Mouse (Mus musculus) thymus, postnatal 36 days (tissue): ENCODE measurements around the gene Plscr3.

Experiments used
- DNase-seq, 2 experiments: peaks; one replicate each; pipeline ENCODE4 v3.0.0; 2022; ENCODE audit warnings: mixed read lengths in 2 of 2

Gene Plscr3

GRCm38 (mm10) chr11:69846198-69846680, at the start of gene Plscr3:
Gene Plscr3, plus strand, starts transcription at chr11:69846376.
- DNase-seq = peak; percentile 94 to 96

GRCm38 (mm10) chr11:69797924-69798323, 48.3 kb upstream of the Plscr3 start:
- DNase-seq = no peak

DNA sequence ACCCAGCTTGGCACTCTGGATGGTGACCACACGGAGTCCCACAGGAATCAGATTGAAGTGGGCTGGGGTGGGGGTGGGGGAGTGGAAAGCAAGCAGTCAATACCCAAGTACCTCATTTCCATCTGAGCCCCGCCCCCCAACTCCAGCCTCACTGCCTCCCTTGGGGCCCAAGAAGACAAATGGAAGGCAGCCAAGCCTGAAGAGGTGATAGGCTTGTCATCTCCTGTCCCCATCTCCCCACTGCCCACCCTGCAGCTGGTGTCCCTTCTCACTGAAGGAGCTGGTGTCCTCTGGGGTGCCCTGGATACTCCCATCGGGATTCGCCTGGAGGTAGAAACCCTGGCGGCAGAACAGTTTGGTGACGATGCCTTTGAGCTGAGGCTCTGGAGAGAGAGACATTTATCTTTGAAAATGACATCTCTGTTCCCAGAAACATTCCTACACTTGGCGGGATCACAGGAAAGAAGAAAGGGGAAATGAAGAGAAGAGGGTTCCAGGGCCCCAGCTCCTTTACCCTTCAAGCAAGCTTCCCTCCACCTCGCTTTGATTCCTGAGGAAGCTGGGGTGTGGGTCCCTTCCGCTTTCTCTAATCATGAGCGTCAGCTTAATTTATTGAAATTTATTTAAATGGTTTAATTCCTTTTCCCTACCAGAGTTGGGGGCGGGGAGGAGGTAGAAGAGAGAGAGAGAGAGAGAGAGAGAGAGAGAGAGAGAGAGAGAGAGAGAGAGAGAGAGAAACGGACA, 46.6 kb upstream of the Plscr3 start:
- no peak for DNase-seq

DNA sequence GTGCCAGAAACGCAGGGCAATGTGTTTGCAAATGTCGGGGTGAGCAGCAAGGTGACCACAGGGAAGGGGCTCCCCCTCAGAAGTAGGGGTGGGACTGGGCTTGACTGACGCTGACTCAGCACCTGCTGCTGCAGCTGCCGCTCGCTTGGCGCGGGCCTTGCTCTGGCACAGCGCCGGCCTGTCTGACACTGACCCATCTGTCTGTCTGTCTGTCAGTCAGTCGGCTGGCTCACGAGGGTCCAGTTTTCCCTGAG, 46.1 kb upstream of the Plscr3 start:
- no peak for DNase-seq

DNA sequence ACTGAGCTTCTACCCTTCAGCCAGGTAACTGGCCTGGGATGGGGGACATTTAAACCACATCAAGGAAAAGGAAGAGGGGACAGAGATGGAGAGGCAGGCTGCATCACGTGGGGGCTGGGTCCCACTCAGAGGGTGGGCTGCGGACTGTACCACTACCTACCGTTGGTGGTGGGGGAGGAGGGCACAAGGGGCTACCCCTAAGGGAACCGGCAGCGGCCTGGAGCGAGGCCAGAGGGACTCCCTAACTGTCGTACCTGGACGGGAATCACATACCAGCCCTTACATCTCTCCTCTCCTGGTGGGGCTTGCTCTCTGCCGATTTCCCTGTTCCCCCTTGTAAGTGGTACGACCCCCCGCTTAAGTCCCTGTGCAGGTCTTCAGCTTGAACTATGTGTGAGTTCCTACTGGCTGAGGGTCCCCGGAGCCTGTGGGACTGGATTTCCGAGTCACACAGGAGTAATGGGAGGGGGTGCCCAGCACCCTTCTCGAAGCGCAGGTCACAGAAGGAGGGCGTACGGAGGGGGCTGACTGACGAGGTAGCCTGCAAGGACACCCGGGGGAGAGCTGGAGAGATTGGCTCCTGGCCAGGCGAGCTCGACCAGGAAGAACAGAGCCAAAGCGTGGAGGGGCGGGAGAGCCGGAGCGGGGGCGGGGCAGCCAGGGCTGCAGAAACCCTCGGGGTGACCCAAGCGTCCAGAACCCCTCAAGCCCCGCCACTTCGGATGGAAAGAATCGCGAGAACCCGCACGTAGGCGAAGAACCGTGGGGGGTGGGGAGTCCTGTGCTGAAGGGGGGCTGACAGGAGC, 45.6 kb upstream of the Plscr3 start:
- DNase-seq = no peak

DNA sequence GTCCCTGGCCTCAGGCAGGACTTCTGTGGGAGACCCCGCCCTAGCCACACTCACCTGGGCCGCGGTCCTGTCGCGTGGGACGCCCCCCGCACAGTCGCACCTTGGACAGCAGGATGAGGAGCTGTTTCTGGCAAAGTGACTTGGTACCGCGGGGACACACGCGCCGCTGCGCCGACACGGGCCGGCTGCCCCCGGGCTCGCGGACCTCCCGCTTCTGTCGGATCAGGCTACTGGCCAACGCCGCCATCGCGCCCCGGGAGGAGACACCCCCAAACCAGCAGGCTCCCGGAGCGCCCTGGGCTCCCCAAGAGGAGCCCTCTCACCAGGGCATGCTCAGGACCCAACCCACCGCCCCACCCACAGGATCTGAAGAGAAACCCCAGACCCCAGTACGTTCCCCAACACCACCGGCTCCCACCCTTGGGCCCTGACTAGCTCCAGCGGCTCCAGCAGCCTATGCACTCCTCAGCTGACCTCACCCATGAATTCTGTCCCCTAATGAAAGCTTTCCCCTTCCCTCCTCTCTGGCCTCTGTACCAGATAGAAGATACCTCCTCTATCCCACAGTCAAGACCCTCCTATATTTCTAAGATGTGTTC, 44.7 kb upstream of the Plscr3 start, which contains the start of gene Fgf11:
TSS of gene Fgf11 (minus strand) at position 479 of the 599 bp plus-strand sequence.
- DNase-seq = no peak

DNA sequence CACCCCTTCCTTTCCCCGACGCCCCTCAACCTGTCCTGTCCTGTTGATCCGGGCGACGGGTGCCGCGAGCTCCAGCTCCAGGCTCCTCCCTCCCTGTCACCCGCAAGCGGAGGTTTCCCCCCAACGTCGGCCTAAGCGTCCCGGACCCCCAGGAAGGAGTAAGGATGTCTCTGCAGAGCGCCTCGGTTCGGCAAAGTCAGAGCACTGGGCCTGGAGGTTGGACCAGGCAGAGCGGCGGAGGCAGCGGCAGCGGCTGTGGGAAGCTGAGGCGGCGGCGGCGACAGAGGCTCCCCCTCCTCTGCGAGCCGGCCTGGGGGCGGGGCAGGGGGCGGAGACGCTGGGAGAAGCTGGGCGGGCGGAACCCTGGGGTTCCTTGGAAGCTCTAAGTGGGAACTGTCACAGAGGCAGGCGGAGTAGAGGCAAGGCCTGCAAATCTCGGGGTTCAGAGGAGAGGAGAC, 43.5 kb upstream of the Plscr3 start:
- peak; percentile 81 to 83 for DNase-seq

DNA sequence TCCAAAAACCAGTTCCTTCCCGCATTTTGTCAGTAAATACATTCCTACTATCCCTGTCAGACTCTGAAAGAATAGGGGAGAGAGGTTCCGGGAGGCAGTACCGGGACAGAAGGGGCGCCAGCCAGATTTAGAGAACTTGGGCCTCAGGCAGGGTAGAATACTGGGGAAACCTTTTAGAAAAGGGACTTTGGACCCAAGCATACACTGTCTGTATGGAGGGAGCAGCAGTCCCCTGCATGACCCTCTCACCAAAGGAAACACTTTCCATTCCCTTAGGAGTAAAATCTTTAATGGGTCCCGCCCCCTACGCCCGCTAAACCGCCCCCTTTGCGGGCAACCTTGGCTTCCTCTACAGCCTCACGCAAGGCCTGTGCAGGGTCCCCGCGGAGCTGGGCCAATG, 42.8 kb upstream of the Plscr3 start:
- DNase-seq = no peak

DNA sequence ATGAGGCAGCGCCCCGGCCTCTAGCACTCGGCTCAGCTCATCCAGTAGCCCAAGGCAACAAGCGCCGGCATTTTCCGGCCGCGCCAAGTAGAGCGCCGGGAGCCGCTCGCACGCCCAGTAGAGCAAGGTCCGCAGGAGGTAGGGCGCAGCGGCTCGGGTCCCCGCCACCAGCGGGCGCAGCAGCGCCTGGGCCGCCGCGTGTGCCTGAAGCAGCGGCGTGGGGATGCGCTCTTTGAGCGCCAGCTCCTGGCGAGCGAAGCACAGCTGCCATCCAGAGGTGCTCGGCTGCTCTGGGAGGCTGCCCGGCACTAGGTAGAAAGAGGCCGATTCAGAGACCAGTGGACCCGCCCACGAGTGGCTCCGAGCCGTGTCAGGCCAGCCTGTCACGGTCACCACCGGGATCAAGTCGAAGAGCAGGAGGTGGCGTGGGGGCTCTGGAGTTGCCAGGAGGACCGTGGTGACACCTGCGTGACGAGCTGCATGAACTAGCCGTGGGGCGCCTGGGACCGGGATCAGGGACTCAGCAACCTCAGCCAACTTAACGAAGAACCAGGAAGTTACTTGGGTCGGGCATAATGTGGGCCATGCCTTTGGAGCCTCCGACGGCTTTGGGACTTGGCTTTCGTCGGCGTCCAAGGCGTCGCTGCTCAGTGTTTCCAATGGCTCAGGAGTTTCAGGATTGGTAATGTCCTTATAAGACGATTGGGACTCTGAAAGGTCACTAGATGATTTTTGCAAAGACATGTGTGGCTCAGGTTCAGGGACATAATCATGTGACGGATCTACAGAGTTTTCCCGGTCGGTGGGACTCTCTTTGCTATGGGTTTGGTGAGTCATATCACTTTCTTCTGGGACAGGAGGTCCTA, 42.2 kb upstream of the Plscr3 start:
- peak; percentile 80 to 84 for DNase-seq

DNA sequence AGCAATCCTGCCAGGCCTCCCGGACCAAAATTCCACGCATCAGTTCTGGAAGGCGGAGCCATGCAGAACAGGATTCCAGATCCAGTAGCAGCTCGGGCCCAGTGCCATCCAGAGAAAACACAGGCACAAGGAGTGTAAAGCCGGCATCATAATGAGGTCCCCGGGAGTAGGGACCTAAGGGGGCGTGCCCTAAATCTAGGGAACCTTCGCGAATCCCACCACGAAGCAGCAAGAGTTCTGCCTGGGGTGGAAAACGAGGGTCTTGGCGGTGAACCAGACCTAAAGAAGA, 41.6 kb upstream of the Plscr3 start:
- no peak for DNase-seq

- DNase-seq = no peak
Observed at GRCm38 (mm10) chr11:69804972-69805909, 40.9 kb upstream of the Plscr3 start, which contains the start of gene Tmem102. Gene Tmem102, minus strand, starts transcription at chr11:69805624.

GRCm38 (mm10) chr11:69806378-69806777, 39.8 kb upstream of the Plscr3 start:
- no peak for DNase-seq

- DNase-seq = no peak
Observed at GRCm38 (mm10) chr11:69807641-69808040, 38.5 kb upstream of the Plscr3 start.

DNA sequence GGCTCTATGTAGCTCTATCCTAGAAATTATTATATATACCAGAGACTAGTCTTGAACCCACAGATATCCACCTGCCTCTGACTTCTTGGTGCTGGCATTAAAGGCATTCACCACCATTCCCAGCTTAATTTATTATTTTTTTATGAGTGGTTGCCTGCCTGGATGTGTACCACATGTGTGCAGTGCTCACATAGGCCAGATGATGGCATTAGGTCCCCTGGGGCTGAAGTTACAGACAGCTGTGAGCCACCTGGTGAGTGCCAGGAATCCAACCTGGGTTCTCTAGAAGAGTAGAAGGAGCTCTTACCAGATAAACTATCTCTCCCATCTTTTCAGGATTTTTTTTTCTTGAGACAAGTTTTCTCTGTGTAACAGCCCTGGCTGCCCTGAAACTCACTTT, 35.9 kb upstream of the Plscr3 start:
- no peak for DNase-seq

DNA sequence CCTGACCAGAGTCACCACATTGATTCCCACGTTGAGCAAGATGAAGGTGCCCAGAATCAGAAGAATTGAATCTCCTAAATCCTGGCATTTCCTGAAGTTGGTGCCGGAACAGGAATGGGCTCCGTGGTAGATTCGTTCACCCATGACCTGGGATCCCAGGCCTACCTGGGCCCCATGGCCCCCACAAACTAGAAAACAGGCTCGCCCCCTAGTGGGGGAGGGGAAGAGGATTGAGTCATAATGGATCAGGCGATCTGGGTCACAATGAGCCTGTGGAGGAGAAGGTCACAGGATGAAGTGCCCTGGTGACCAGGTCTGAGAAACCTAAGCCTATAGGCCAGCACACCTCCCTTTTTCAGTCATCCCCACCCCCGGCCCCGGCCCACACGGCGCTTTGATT, 31.0 kb upstream of the Plscr3 start, which contains the start of gene Gm39566:
TSS of gene Gm39566 (minus strand) at position 144 of the 400 bp plus-strand sequence.
- DNase-seq = no peak

DNA sequence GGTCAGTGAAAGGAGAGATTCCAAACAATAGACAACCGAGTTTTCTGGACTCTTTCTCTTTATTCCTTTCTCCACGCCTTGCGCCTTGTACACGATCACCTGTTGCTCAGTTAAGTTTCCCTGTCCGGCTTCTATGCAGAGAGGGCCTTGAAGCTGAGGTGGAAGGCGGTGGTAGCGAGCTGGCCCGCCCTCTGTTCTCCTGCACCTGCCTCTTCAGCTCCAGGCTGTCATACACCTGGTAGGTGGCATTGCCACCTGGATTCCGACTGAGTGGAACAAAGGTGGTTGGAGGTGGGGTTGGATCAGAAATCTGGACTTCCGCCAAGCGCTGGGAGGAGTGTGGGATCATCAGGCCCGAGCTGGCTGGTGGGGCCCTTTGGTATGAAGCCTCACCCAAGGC, 29.7 kb upstream of the Plscr3 start:
- no peak for DNase-seq

DNA sequence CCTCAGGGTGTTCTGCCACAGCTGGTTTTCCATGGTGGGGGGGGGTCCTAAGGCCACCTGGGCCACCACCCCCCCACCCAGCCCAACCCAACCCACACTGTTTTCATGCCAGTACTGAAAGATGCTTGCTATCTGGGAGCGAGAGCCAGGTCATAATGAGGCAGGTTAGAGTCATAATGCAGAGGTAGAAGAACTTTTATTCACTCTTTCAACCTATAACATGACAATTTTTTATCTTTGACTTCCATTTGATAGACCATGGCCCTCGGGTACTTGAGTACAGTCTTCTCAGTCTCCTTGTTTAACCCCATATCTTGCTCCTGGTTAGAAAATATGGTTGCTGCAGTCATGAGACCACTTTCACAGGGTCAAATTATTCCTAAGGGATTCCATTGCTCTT, 27.8 kb upstream of the Plscr3 start, which contains the start of gene Spem2:
TSS of gene Spem2 (minus strand) at position 101 of the 400 bp plus-strand sequence.
- DNase-seq = no peak

- no peak for DNase-seq
Observed at GRCm38 (mm10) chr11:69818871-69819270, 27.3 kb upstream of the Plscr3 start.

- DNase-seq = no peak
Observed at GRCm38 (mm10) chr11:69822080-69822479, 24.1 kb upstream of the Plscr3 start, which contains the start of gene Spem1. Gene Spem1, minus strand, starts transcription at chr11:69822180.

- no peak for DNase-seq
Observed at GRCm38 (mm10) chr11:69823456-69823855, 22.7 kb upstream of the Plscr3 start.

DNA sequence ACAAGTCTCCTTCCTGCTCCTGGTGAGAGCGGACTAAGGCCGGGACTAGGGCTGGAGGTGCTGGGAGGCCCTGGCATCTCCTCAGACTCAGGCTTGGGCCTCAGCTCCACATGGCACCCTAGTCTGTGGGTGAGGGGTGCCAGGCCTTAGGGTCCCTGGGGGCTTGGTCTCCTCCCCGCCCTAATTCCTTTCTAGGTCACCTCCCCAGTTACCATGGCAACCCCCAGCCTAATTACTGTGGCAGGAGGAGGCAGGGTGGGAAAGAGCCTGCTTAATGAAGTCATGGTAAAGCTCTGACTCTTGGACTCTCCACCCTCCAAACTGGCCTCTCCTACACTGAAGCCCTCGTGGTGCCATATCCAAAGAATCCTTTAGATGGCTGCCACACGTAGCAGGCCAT, 17.3 kb upstream of the Plscr3 start:
- no peak for DNase-seq
